Mouse (Mus musculus): Measurements from ENCODE around the gene Gpr19. TPM values are rescaled to one million over a fixed set of nuclear protein-coding genes. Genes with fewer than 3 reads are reported as not detected.

Gene Gpr19
- polyA plus RNA-seq, 1 experiment from 2014 or later, result 8.4 TPM

DNA sequence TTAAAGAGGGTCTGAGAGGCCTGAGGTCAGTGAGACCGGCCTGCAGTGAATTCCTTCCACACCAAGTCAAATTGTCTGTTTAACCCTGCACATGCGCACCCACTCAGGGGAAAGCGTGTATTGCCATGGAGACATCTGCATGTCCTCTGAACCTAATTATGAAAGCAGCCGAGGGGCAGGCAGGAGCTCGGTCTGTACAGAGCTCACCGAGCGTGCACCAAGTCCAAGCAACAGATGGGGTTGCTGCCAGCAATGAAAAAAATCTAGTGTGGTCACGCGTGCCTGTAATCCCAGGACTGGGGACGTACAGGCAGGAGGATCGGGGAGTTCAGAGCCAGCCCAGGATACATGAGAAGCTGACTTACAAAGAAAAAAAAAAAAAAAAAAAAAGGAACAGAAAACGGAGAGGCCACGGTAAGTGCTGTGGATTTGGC, 35.7 kb downstream of the Gpr19 start:
- Histone ChIP-seq H3K27ac (no peak overlapping the region), H3K9ac (no peak overlapping the region), H3K4me1 (peaks cover 13% of the 10 kb centered on the region; the same call in 1 of the 2 replicates), H3K4me2 (peak overlapping the region; percentile 42), H3K27me3 (replicated peaks) (no peaks in the 10 kb centered on the region), H3K4me3 (no peak overlapping the region), H3K9me3 (replicated peaks) (no peaks in the 10 kb centered on the region), H3K36me3 (peaks cover 2% of the 10 kb centered on the region; the same call in 1 of the 2 replicates)
- no peak for ATAC-seq
- WGBS (ENCODE audit: insufficient replicate concordance), result 68% methylated on average over 13 of the region's 13 CpGs

DNA sequence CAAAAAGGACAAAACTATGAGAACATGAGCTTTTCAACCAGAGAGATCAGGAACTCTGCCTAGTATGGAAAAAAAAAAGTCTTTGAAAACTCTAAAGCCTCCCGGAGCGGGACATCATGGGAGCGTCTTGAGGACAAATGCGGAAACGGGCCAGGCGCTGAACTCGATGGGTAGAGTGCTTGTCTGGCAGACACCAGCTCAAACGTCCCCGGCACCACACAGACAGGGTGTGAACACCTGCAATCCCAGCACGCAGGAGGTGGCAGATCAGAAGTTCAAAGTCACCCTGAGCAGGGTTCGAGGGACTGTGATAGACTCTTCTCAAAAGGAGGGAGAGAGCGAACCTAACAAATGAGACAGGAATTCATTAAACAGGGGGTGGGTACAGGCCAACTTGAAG, 37.0 kb downstream of the Gpr19 start:
- Histone ChIP-seq H3K27ac (no peak overlapping the region), H3K36me3 (no peaks in the 10 kb centered on the region; the same call in 1 of the 2 replicates), H3K4me2 (no peak overlapping the region), H3K9ac (no peak overlapping the region), H3K4me1 (peaks cover 13% of the 10 kb centered on the region; the same call in 1 of the 2 replicates), H3K9me3 (replicated peaks) (no peaks in the 10 kb centered on the region), H3K27me3 (replicated peaks) (no peaks in the 10 kb centered on the region), H3K4me3 (no peak overlapping the region)
- WGBS (ENCODE audit: insufficient replicate concordance), result 83% methylated on average over 12 of the region's 12 CpGs
- no peak for ATAC-seq

DNA sequence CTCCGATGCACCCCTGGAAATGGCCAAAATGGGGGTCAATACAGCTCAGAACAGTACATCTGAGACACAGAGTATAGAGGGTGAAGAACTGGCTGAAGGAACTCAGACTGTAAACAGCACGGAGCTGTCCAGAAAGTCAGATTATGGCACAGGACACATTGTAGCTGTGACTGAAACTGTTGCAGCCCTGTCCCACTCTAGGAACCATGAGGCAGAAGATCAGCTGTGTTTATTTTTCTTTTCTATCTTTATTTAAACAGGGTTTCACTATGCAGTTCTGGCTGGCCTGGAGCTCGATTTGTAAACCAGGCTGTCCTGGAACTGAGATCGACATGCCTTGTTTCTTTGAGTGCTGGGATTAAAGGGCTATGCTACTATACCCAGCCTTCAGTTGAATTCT, 38.1 kb downstream of the Gpr19 start:
- no peak for ATAC-seq
- Histone ChIP-seq H3K4me1 (peaks cover 6% of the 10 kb centered on the region; the same call in 1 of the 2 replicates), H3K4me2 (no peak overlapping the region), H3K27ac (no peak overlapping the region), H3K9me3 (replicated peaks) (no peaks in the 10 kb centered on the region), H3K9ac (no peak overlapping the region), H3K27me3 (replicated peaks) (no peaks in the 10 kb centered on the region), H3K36me3 (no peaks in the 10 kb centered on the region; the same call in 1 of the 2 replicates), H3K4me3 (no peak overlapping the region)
- 62% methylated on average over 4 of the region's 4 CpGs for WGBS (ENCODE audit: insufficient replicate concordance)

DNA sequence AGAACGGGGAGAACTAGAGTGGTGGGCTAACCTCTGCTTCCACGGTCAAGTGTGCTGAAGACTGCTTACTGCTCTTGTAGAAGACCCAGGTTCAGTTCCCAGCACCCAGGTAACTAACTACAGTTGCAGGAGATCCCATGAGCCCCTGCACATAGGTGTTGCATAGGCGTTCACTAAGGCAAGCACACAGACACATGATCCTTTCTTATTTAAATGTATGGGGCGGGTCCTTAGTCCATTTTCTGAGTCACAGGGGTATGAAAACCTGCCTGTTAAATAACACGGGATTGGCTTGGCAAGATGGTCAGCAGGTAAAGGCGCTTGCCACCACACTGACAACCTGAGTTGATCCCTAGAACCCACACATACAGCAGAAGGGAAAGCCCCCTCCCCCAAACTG, 39.4 kb downstream of the Gpr19 start:
- H3K4me3 ChIP-seq, result no peak overlapping the region
- no peak for ATAC-seq
- no peak overlapping the region for H3K27ac ChIP-seq
- no peaks in the 10 kb centered on the region for H3K27me3 ChIP-seq (replicated peaks)
- no peak overlapping the region for H3K4me2 ChIP-seq
- H3K9me3 ChIP-seq (replicated peaks), result no peaks in the 10 kb centered on the region
- no peaks in the 10 kb centered on the region; the same call in 1 of the 2 replicates for H3K36me3 ChIP-seq
- WGBS (ENCODE audit: insufficient replicate concordance), result 79% methylated on average over 6 of the region's 6 CpGs
- peaks cover 6% of the 10 kb centered on the region; the same call in 1 of the 2 replicates for H3K4me1 ChIP-seq
- H3K9ac ChIP-seq, result no peak overlapping the region

DNA sequence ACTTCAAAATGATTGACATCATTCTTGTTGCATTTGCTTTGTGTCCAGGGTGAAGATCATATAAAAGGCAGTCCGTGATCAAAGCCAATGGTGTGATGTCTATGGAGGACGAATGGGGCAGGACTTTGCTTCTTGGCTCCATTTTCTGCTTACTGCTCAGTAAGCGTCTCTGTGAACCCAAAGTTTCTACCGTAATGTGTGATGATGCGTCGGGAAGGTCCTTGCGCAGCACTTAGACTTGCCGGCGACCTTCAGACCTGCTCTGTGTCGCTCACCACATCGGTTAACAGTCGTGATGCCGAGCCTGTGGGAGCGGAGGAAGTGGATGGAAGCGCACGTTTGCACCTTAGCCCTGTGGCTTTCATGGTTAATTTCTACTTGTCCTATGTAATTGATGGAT, 42.5 kb downstream of the Gpr19 start:
- no peaks in the 10 kb centered on the region for H3K27me3 ChIP-seq (replicated peaks)
- WGBS (ENCODE audit: insufficient replicate concordance), result 83% methylated on average over 16 of the region's 16 CpGs
- no peaks in the 10 kb centered on the region for H3K4me1 ChIP-seq
- no peak overlapping the region for H3K27ac ChIP-seq
- no peak overlapping the region for H3K9ac ChIP-seq
- peaks cover 3% of the 10 kb centered on the region for H3K36me3 ChIP-seq
- H3K4me2 ChIP-seq, result no peak overlapping the region
- no peak for ATAC-seq
- no peaks in the 10 kb centered on the region for H3K9me3 ChIP-seq (replicated peaks)
- H3K4me3 ChIP-seq, result no peak overlapping the region

DNA sequence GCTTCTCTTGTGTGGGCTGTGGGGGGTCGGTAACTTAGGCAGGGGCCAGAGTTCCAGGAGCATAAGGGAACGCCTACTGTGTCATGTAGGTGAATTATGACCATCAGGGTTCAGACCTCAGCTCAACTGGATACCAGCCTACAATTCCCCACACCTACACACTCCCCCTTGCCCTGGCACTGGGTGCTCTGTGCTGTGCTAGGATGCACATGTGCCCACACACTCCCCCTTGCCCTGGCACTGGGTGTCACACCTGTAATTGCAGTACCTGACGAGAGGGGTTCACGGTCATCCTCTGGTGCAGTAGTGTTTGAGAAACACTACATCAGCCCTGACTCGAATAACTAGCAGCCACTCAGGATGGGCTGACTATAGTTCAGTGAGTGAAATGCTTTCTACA, 43.6 kb downstream of the Gpr19 start:
- H3K27ac ChIP-seq, result no peak overlapping the region
- H3K9ac ChIP-seq, result no peak overlapping the region
- peaks cover 13% of the 10 kb centered on the region for H3K36me3 ChIP-seq
- 86% methylated on average over 5 of the region's 5 CpGs for WGBS (ENCODE audit: insufficient replicate concordance)
- ATAC-seq, result no peak
- no peak overlapping the region for H3K4me2 ChIP-seq
- H3K9me3 ChIP-seq (replicated peaks), result no peaks in the 10 kb centered on the region
- H3K27me3 ChIP-seq (replicated peaks), result no peaks in the 10 kb centered on the region
- no peak overlapping the region for H3K4me3 ChIP-seq
- 0 out of 2 replicates have a peak, but pooled peaks cover 2% of the 10 kb centered on the region for H3K4me1 ChIP-seq

DNA sequence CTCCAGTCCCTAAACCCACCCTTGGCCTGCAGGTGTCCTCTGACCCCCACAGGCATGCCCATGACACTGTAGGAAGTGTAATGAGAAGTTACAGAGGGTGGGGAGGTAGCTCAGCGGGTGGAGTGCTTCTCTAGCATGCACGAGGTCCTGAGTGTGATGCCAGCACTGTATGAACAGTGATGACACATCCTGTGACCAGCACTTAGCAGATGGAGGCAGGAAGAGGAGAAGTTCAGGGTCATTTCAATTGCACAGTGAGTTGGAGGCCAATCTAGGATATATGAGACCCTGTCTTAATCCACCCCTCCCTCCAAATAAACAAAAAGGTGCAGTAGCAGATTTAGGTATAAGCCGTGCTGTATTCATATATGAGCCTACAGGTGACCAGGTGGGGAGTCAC, 48.4 kb downstream of the Gpr19 start:
- WGBS (ENCODE audit: insufficient replicate concordance), result 68% methylated on average over 3 of the region's 3 CpGs
- H3K9ac ChIP-seq, result no peak overlapping the region
- peaks cover 9% of the 10 kb centered on the region for H3K4me1 ChIP-seq
- ATAC-seq, result no peak
- H3K4me3 ChIP-seq, result no peak overlapping the region
- H3K36me3 ChIP-seq, result peaks cover 14% of the 10 kb centered on the region; the same call in 1 of the 2 replicates
- H3K27me3 ChIP-seq (replicated peaks), result no peaks in the 10 kb centered on the region
- no peaks in the 10 kb centered on the region for H3K9me3 ChIP-seq (replicated peaks)
- H3K27ac ChIP-seq, result no peak overlapping the region
- H3K4me2 ChIP-seq, result no peak overlapping the region

DNA sequence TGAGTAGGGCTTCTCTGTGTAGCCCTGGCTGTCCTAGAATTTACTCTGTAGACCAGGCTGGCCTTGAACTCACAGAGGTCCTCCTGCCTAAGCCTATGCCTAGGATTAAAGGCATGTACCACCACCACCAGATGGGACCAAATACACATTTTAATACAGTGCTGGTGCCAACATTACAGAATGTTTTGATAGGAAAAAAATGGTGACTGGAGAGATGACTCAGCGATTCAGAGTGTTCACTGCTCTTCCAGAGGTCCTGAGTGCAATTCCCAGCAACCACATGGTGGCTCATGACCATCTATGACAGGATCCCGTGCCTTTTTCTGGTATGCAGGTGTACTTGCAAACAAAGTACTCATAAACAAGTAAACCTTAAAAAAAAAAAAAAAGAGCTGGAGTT, 48.9 kb downstream of the Gpr19 start:
- H3K36me3 ChIP-seq, result peaks cover 14% of the 10 kb centered on the region; the same call in 1 of the 2 replicates
- no peaks in the 10 kb centered on the region for H3K9me3 ChIP-seq (replicated peaks)
- no peak overlapping the region for H3K4me3 ChIP-seq
- H3K4me2 ChIP-seq, result no peak overlapping the region
- 0 out of 2 replicates have a peak overlapping the region, but pooled peaks have one; percentile 10 for H3K27ac ChIP-seq
- H3K9ac ChIP-seq, result no peak overlapping the region
- H3K4me1 ChIP-seq, result peaks cover 9% of the 10 kb centered on the region
- 65% methylated on average over 2 of the region's 2 CpGs for WGBS (ENCODE audit: insufficient replicate concordance)
- no peak for ATAC-seq
- H3K27me3 ChIP-seq (replicated peaks), result no peaks in the 10 kb centered on the region

DNA sequence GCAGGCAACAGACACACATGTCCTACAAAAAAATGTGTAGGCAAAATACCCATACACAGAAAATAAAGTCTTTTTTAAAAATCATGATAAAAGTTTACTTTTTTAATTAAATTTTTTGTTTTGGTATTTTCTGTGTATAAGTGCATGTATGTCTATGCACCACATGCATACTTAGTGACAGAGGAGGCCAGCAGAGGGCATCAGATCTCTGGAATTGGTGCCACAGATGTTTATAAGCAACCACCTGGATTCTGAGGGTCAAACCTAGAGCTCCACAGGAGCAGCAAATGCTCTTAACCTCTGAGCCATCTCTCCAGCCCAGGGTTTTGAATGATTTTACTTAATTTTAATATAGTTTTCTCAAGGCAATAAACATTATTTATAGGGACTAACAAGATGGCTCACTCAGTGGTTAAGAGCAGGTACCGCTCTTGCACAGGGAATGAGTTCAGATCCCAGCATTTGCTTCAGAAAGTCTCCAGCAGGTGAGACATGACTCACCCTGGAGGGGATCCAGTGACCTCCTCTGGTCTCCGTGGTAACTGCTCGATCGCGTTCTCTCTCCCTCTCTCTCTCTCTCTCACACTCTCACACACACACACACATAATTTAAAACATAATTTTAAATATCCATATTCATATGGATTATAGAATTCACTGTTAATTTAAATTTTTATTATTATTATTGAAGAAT, 50.0 kb downstream of the Gpr19 start:
- 80% methylated on average over 5 of the region's 5 CpGs for WGBS (ENCODE audit: insufficient replicate concordance)
- H3K4me1 ChIP-seq, result peaks cover 9% of the 10 kb centered on the region
- no peak for ATAC-seq
- H3K27me3 ChIP-seq (replicated peaks), result no peaks in the 10 kb centered on the region
- H3K9ac ChIP-seq, result no peak overlapping the region
- H3K4me2 ChIP-seq, result no peak overlapping the region
- H3K36me3 ChIP-seq, result peaks cover 14% of the 10 kb centered on the region; the same call in 1 of the 2 replicates
- no peak overlapping the region for H3K4me3 ChIP-seq
- H3K9me3 ChIP-seq (replicated peaks), result no peaks in the 10 kb centered on the region
- no peak overlapping the region for H3K27ac ChIP-seq

DNA sequence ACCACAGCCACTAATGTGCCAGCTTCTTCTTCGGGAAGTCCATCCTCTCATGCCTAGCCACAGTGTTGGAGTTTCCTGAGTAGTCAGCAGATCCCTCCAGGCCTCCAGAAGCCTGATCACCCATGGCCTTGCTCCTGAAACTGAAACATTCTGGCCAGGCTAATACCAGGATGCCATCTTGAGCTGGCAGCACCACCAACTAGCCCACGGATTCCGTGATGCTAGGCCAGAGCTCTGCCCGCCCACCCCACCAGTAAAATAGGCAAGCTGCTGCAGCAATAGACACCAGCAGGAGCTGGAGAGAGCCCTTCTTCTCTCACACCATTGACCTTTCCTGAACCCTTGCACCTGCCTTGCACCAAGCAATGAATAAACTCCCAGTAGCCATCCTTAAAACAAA, 50.8 kb downstream of the Gpr19 start:
- Histone ChIP-seq H3K27ac (no peak overlapping the region), H3K27me3 (replicated peaks) (no peaks in the 10 kb centered on the region), H3K9me3 (replicated peaks) (no peaks in the 10 kb centered on the region), H3K4me1 (peaks cover 9% of the 10 kb centered on the region), H3K4me3 (no peak overlapping the region), H3K36me3 (peaks cover 14% of the 10 kb centered on the region; the same call in 1 of the 2 replicates), H3K4me2 (no peak overlapping the region), H3K9ac (no peak overlapping the region)
- no peak for ATAC-seq
- 90% methylated on average over 4 of the region's 4 CpGs for WGBS (ENCODE audit: insufficient replicate concordance)

DNA sequence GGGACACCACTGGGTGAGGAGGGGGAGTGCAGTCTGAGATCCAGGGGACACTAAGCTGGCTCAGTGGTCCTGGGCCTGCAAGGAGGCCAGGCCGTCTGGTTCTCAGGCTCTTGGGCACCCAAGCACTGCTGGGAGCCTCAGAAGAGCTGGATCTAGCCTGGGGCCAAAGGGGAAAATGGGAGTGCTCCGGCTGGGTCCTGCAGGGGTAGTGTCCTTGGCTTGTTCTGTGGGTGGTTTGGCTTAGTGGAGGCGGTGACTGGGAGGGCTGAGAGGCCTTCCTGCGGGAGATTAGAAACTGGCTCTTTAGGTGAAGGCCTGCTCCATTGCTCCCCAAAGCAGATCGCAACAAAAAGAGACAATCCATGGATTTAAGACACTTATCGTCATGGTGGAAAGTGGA, 52.1 kb downstream of the Gpr19 start:
- H3K9ac ChIP-seq, result no peak overlapping the region
- peaks cover 14% of the 10 kb centered on the region; the same call in 1 of the 2 replicates for H3K36me3 ChIP-seq
- WGBS (ENCODE audit: insufficient replicate concordance), result 77% methylated on average over 6 of the region's 6 CpGs
- no peak for ATAC-seq
- H3K27me3 ChIP-seq (replicated peaks), result no peaks in the 10 kb centered on the region
- H3K4me2 ChIP-seq, result no peak overlapping the region
- peaks cover 9% of the 10 kb centered on the region for H3K4me1 ChIP-seq
- H3K27ac ChIP-seq, result no peak overlapping the region
- no peaks in the 10 kb centered on the region for H3K9me3 ChIP-seq (replicated peaks)
- no peak overlapping the region for H3K4me3 ChIP-seq

DNA sequence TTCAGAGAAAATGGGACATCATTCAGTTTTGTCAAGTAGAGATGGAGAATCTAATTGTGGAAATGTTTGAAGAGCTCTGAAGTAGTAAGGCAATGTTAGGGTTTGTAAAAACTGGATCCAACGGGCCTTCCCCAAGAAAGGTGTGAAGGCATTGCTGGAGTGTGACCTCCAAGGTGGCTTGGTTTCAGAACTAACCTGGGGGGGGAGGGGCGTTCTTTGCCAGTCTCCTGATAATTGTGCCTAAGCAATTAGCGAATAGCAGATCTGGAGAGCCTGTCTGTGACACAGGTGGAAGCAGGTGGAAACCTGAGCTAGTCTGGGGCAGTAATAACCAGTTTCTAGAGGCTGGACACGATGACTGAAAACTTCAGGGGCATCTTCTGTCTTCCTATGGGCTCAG, 52.7 kb downstream of the Gpr19 start:
- 63% methylated on average over 4 of the region's 4 CpGs for WGBS (ENCODE audit: insufficient replicate concordance)
- H3K4me1 ChIP-seq, result peaks cover 9% of the 10 kb centered on the region
- no peak for ATAC-seq
- no peaks in the 10 kb centered on the region for H3K9me3 ChIP-seq (replicated peaks)
- no peak overlapping the region for H3K4me2 ChIP-seq
- no peak overlapping the region for H3K27ac ChIP-seq
- no peak overlapping the region for H3K4me3 ChIP-seq
- H3K36me3 ChIP-seq, result peaks cover 8% of the 10 kb centered on the region; the same call in 1 of the 2 replicates
- H3K27me3 ChIP-seq (replicated peaks), result no peaks in the 10 kb centered on the region
- H3K9ac ChIP-seq, result no peak overlapping the region

All from liver, embryonic 12.5 days (tissue).